Mouse (Mus musculus) frontal cortex, adult 2 months (tissue): ENCODE measurements around the gene Sec24d. TPM values are rescaled to one million over a fixed set of nuclear protein-coding genes. Genes with fewer than 3 reads are reported as not detected.
"Not testable (repeated sequence)": the region's sequence is repeated elsewhere in the genome, so short reads cannot be mapped to it uniquely, and the experiment has no call there.

Experiments
- DNase-seq, 2 experiments: peaks; one replicate each; pipeline ENCODE4 v3.0.0; 2022; ENCODE audit warnings: low spot score in 1 of 2; ENCODE audit errors: extremely low spot score in 1 of 2
- polyA plus RNA-seq: library from polyadenylated mRNA; depleted of rRNA; stranded (reverse); fragments of >200 nt; gene quantifications from 2 replicates; pipeline ENCODE4 v1.2.3, GENCODE M21; 2012; rRNA removed

Sec24d gene
- polyA plus RNA-seq, 1 experiment = 10.4 TPM

GRCm38 (mm10) chr3:123386157-123386780 lies 119.0 kb downstream of the Sec24d start:
- DNase-seq = not testable (repeated sequence)

GRCm38 (mm10) chr3:123391180-123391579 lies 123.9 kb downstream of the Sec24d start:
- DNase-seq = peak in 1 of 2 experiments; percentile 26

- no peak for DNase-seq
Measured at GRCm38 (mm10) chr3:123395611-123396010, 128.4 kb downstream of the Sec24d start.

- no peak for DNase-seq
Measured at GRCm38 (mm10) chr3:123397562-123398481, 130.6 kb downstream of the Sec24d start.

GRCm38 (mm10) chr3:123404945-123405344 lies 137.7 kb downstream of the Sec24d start:
- DNase-seq = no peak

- no peak for DNase-seq
Measured at GRCm38 (mm10) chr3:123411821-123412578, 144.7 kb downstream of the Sec24d start.

GRCm38 (mm10) chr3:123413173-123413572 lies 145.9 kb downstream of the Sec24d start:
- DNase-seq = no peak

Other genes with a start within 250 kb of the Sec24d start
- 0.12 and 0.19 TPM in 2 replicates for gene Myoz2, start 232.4 kb upstream of the Sec24d start, polyA plus RNA-seq
- 3.5 and 4.6 TPM in 2 replicates for gene Synpo2, start 31.3 kb upstream of the Sec24d start, polyA plus RNA-seq
- 14.8 and 15.4 TPM in 2 replicates for gene Mettl14, start 118.7 kb downstream of the Sec24d start, polyA plus RNA-seq
- 16.2 and 24.6 TPM in 2 replicates for gene Prss12, start 179.5 kb downstream of the Sec24d start, polyA plus RNA-seq